Mouse (Mus musculus): Measurements from ENCODE around the gene Olfr1356.

DNA sequence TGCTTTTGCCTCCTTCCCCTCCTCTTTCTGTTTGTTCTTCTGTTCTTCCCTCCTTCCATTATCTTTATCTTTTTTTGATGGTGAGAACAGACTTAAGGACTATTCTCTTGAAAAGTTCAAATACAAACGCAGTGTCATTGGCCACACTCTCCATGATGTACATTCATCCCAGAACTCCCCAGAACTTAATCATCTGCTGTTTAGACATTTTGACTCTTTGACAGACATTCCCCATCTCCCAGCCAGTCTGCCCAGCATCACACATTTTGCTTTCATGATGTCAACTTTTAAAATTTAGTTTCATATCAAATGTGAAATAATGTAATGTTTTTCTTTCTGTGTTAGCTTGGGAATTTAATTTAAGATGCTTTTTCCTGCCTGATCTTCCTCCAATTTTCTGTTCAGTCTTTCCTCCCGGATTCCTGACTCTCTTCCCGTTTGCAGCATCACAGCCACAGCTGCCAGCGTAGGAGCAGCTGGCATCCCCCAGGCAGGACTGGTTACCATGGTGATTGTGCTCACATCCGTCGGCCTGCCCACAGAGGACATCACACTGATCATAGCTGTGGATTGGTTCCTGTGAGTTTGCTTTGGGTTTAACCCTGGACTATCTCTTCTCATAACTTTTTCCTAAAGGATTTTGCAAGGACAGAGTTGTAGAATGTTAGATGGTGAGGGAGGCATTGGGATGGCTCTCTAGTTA lies 39.5 kb downstream of the Olfr1356 start:
- TF ChIP-seq POLR2A (IDR thresholded peaks at IDR 0.05; ENCODE audit: control insufficient read depth, extremely low read depth, insufficient read depth, low read length, poor library complexity): no peak
- no peak for TF ChIP-seq CTCF (IDR thresholded peaks at IDR 0.05; ENCODE audit: borderline replicate concordance, control insufficient read depth, extremely low read depth, insufficient read depth, low read length, poor library complexity)
